Mouse (Mus musculus): ENCODE data around the gene Mfsd13b. TPM values are rescaled to one million over a fixed set of nuclear protein-coding genes. Genes with fewer than 3 reads are reported as not detected.

Mfsd13b gene
- 0.40 TPM in 2 replicates for polyA plus RNA-seq (2012; rRNA removed)

- H3K4me1 ChIP-seq (ENCODE audit: control insufficient read depth, insufficient read depth, low read length) = no peaks in the 10 kb centered on the region
- no peak for TF ChIP-seq CTCF (IDR thresholded peaks at IDR 0.05; ENCODE audit: extremely low read depth, insufficient read depth, low read length)
- peak; percentile 63; the same call in 1 of the 2 replicates for TF ChIP-seq POLR2A (IDR thresholded peaks at IDR 0.05; ENCODE audit: extremely low read depth, insufficient read depth, low read length)
- no peak within 1 kb of the TSS for H3K27ac ChIP-seq (ENCODE audit: insufficient read depth, low read length)
- H3K4me3 ChIP-seq (ENCODE audit: insufficient read depth, low read length) = peak within 1 kb of the TSS; percentile 57
These were observed at the start of gene Mfsd13b, which contains the start of gene Cdr2 for GRCm38 (mm10) chr7:120982200-120982841. Gene Mfsd13b (plus strand): TSS chr7:120982509. Gene Cdr2 (minus strand): TSS chr7:120982312.

GRCm38 (mm10) chr7:120933110-120933509 lies 49.2 kb upstream of the Mfsd13b start:
- Histone ChIP-seq H3K27ac (ENCODE audit: insufficient read depth, low read length) (no peak overlapping the region), H3K4me1 (ENCODE audit: control insufficient read depth, insufficient read depth, low read length) (no peaks in the 10 kb centered on the region; the same call in 1 of the 2 replicates), H3K4me3 (ENCODE audit: insufficient read depth, low read length) (no peak overlapping the region)
- TF ChIP-seq POLR2A (IDR thresholded peaks at IDR 0.05; ENCODE audit: extremely low read depth, insufficient read depth, low read length) (no peak), CTCF (IDR thresholded peaks at IDR 0.05; ENCODE audit: extremely low read depth, insufficient read depth, low read length) (no peak)

DNA sequence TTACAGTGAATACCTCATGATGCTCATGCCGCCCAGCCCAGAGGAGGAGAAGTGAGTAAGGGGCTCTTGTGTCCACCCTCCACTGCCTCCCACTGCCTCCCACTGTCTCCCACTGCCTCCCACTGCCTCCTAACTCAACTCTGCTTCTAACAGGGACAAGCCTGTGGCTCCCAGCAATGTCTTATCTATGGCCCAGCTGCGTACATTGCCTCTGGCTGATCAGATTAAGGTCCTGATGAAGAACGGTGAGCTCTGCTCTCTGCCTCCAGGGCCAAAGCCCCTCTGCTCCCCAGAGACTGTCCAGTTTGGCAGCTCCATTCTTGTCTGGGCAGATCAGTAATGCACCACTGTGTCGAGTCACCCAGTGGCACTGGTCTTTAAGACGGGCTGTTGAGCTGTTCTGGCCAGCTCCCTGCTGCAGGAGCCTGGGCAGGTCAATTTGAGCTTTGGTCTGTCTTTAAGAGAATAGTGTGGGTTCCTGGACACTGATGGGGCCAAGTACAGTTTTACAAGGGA lies 48.6 kb upstream of the Mfsd13b start:
- TF ChIP-seq POLR2A (IDR thresholded peaks at IDR 0.05; ENCODE audit: extremely low read depth, insufficient read depth, low read length) (no peak), CTCF (IDR thresholded peaks at IDR 0.05; ENCODE audit: extremely low read depth, insufficient read depth, low read length) (no peak)
- H3K4me1 ChIP-seq (ENCODE audit: control insufficient read depth, insufficient read depth, low read length) = no peaks in the 10 kb centered on the region; the same call in 1 of the 2 replicates
- no peak overlapping the region for H3K27ac ChIP-seq (ENCODE audit: insufficient read depth, low read length)
- no peak overlapping the region for H3K4me3 ChIP-seq (ENCODE audit: insufficient read depth, low read length)

DNA sequence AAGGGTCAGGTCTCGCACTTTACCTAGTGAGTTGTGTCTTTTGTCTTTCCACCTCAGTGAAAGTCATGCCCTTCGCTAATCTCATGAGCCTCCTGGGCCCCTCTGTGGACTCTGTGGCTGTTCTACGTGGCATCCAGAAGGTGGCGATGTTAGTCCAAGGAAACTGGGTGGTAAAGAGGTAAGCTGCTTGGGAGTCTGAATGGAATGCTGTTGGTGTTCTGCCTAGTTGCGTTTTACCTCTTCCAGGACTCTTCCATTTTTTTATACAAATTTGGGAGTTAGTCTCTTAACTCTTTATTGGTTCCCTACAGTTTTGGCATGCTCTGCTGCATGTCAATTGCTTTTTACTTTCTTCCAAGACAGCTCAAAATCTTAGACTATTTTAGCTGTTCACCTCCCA lies 47.6 kb upstream of the Mfsd13b start:
- Histone ChIP-seq H3K4me3 (ENCODE audit: insufficient read depth, low read length) (no peak overlapping the region), H3K27ac (ENCODE audit: insufficient read depth, low read length) (no peak overlapping the region), H3K4me1 (ENCODE audit: control insufficient read depth, insufficient read depth, low read length) (no peaks in the 10 kb centered on the region; the same call in 1 of the 2 replicates)
- peak; percentile 86 for TF ChIP-seq CTCF (IDR thresholded peaks at IDR 0.05; ENCODE audit: extremely low read depth, insufficient read depth, low read length)
- no peak for TF ChIP-seq POLR2A (IDR thresholded peaks at IDR 0.05; ENCODE audit: extremely low read depth, insufficient read depth, low read length)

GRCm38 (mm10) chr7:120936522-120936921 lies 45.8 kb upstream of the Mfsd13b start:
- TF ChIP-seq CTCF (IDR thresholded peaks at IDR 0.05; ENCODE audit: extremely low read depth, insufficient read depth, low read length) = no peak
- no peak for TF ChIP-seq POLR2A (IDR thresholded peaks at IDR 0.05; ENCODE audit: extremely low read depth, insufficient read depth, low read length)
- H3K27ac ChIP-seq (ENCODE audit: insufficient read depth, low read length) = no peak overlapping the region
- no peaks in the 10 kb centered on the region; the same call in none of the 2 replicates for H3K4me1 ChIP-seq (ENCODE audit: control insufficient read depth, insufficient read depth, low read length)
- H3K4me3 ChIP-seq (ENCODE audit: insufficient read depth, low read length) = no peak overlapping the region

DNA sequence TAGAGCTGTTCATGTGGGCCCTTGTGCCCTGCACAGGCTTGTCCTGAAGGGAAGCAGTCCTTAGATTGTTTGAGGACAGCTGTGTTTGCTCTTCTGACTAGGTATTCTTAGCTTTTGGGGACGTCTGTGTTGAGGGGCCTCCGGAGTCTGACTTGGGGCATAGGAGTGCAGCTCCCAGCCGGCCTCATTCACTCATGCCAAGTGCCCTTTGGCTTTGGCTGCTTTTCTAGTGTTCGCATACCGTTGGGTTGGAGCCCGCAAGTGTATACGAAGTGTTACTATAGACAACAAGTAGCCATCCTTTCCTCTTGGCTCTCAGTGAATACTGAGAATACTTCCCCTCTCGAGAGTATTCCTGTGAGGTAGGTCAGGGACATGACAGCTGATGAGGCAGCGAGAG lies 44.1 kb upstream of the Mfsd13b start:
- no peak for TF ChIP-seq CTCF (IDR thresholded peaks at IDR 0.05; ENCODE audit: extremely low read depth, insufficient read depth, low read length)
- no peak for TF ChIP-seq POLR2A (IDR thresholded peaks at IDR 0.05; ENCODE audit: extremely low read depth, insufficient read depth, low read length)
- Histone ChIP-seq H3K27ac (ENCODE audit: insufficient read depth, low read length) (no peak overlapping the region), H3K4me3 (ENCODE audit: insufficient read depth, low read length) (no peak overlapping the region), H3K4me1 (ENCODE audit: control insufficient read depth, insufficient read depth, low read length) (peaks cover 3% of the 10 kb centered on the region)

DNA sequence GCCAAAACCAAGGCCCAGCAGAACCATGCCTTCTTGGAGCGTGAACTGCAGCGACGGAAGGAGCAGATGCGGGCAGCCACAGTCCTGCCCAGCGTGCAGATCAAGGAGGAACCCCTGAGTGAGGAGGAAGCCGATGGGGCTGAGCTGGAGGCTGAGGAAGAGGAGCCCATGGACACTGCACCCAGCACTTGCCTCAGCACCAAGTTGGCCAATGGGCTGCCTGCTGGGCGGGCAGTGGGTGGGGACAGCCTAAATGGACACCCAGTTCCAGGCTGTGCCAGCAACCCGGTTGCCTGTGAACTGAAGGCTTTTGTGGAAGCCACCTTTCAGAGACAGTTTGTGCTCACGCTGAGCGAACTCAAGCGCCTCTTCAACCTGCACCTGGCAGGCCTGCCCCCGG lies 42.0 kb upstream of the Mfsd13b start:
- TF ChIP-seq CTCF (IDR thresholded peaks at IDR 0.05; ENCODE audit: extremely low read depth, insufficient read depth, low read length) = no peak
- peak; percentile 45; the same call in 1 of the 2 replicates for TF ChIP-seq POLR2A (IDR thresholded peaks at IDR 0.05; ENCODE audit: extremely low read depth, insufficient read depth, low read length)
- peak overlapping the region; percentile 30 for H3K4me3 ChIP-seq (ENCODE audit: insufficient read depth, low read length)
- peak overlapping the region; percentile 82 for H3K27ac ChIP-seq (ENCODE audit: insufficient read depth, low read length)
- peaks cover 3% of the 10 kb centered on the region for H3K4me1 ChIP-seq (ENCODE audit: control insufficient read depth, insufficient read depth, low read length)

DNA sequence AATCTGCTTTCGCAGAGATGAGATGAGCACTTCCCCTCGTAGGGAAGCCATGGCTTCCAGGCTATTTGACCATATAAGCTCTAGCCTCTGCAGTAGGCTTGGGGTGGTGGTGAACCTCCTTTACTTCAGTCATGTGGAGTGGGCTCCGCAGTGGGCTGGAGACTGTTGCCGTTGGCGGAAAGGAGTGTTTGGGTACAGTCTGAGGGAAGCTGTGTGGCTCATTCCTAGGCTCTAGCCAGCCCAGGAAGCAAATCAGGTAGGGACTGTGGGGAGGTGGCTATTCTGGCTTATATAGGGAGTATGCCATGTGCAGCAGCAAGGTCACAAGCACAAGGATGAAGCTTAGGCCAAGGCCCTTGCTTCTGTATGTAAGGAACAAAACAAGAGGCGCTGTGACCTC lies 41.1 kb upstream of the Mfsd13b start:
- H3K4me1 ChIP-seq (ENCODE audit: control insufficient read depth, insufficient read depth, low read length) = peaks cover 3% of the 10 kb centered on the region
- no peak overlapping the region for H3K27ac ChIP-seq (ENCODE audit: insufficient read depth, low read length)
- H3K4me3 ChIP-seq (ENCODE audit: insufficient read depth, low read length) = peak overlapping the region; percentile 30
- TF ChIP-seq POLR2A (IDR thresholded peaks at IDR 0.05; ENCODE audit: extremely low read depth, insufficient read depth, low read length) (no peak), CTCF (IDR thresholded peaks at IDR 0.05; ENCODE audit: extremely low read depth, insufficient read depth, low read length) (no peak)

- H3K4me1 ChIP-seq (ENCODE audit: control insufficient read depth, insufficient read depth, low read length) = peaks cover 3% of the 10 kb centered on the region
- TF ChIP-seq POLR2A (IDR thresholded peaks at IDR 0.05; ENCODE audit: extremely low read depth, insufficient read depth, low read length) = no peak
- TF ChIP-seq CTCF (IDR thresholded peaks at IDR 0.05; ENCODE audit: extremely low read depth, insufficient read depth, low read length) = no peak
These were observed 39.8 kb upstream of the Mfsd13b start for GRCm38 (mm10) chr7:120942506-120942905.

More at GRCm38 (mm10) chr7:120942506-120942905, 39.8 kb upstream of the Mfsd13b start:
- 0 out of 2 replicates have a peak overlapping the region, but pooled peaks have one; percentile 5 for H3K27ac ChIP-seq (ENCODE audit: insufficient read depth, low read length)
- H3K4me3 ChIP-seq (ENCODE audit: insufficient read depth, low read length) = peak overlapping the region; percentile 30

All from cortical plate, adult 2 months (tissue).